Mouse (Mus musculus): ENCODE data around the gene Wnk1. TPM values are rescaled to one million over a fixed set of nuclear protein-coding genes. Genes with fewer than 3 reads are reported as not detected.

The Wnk1 gene
- total and polyA plus RNA-seq, 3 experiments, result 31.6 to 735 (median 104) TPM

DNA sequence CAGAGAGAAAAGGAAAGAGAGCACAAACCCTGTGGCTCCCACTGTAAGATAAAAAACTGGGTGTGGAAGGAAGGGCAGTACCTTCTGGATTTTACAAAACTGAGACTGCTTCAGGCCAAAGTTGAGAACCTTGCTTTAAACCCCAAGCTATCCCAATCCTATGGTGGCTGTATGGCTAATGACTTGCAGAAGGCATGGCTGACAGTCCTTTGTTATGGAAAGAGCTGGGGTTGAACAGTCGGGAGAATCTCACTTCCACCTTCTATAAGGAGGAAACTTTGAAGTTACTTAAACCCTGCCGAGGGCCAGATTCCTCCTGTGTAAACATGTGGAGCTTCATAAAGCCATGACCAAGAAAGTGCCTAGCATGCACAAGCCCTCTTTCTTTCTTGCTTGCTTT lies 26.2 kb upstream of the Wnk1 start:
- no peak overlapping the region for H3K4me3 ChIP-seq (ENCODE audit: control insufficient read depth in 1 of 2, insufficient read depth in 1 of 2, low read depth in 2 of 2, low read length in 2 of 2)
- no peaks in the 10 kb centered on the region for H3K27me3 ChIP-seq (ENCODE audit: control insufficient read depth in 1 of 2, insufficient read depth in 2 of 2, low read length in 2 of 2)
- no peaks in the 10 kb centered on the region for H3K9me3 ChIP-seq (replicated peaks; ENCODE audit: insufficient read depth, low read length)
- peaks cover 0 to 6% of the 10 kb centered on the region in 2 experiments; a peak in 2 of 4 replicates for H3K36me3 ChIP-seq (ENCODE audit: control insufficient read depth in 1 of 2, insufficient read depth in 2 of 2, low read length in 2 of 2)
- H3K4me1 ChIP-seq (ENCODE audit: control insufficient read depth in 1 of 2, insufficient read depth in 2 of 2, low read length in 2 of 2), result peaks cover 0 to 9% of the 10 kb centered on the region in 2 experiments; a peak in 2 of 4 replicates
- no peak for TF ChIP-seq CHD2 (IDR thresholded peaks at IDR 0.05; ENCODE audit: low read length)
- TF ChIP-seq SMC3 (IDR thresholded peaks at IDR 0.05; ENCODE audit: low read depth, low read length), result no peak
- TF ChIP-seq RAD21 (IDR thresholded peaks at IDR 0.05; ENCODE audit: low read depth, low read length), result no peak
- no peak for TF ChIP-seq ZMIZ1 (IDR thresholded peaks at IDR 0.05; ENCODE audit: low read depth, low read length)
- TF ChIP-seq NRF1 (IDR thresholded peaks at IDR 0.05; ENCODE audit: insufficient read depth, low read depth, low read length, poor library complexity, severe bottlenecking), result no peak
- TF ChIP-seq RCOR1 (IDR thresholded peaks at IDR 0.05; ENCODE audit: low read depth, low read length), result no peak
- TF ChIP-seq UBTF (IDR thresholded peaks at IDR 0.05; ENCODE audit: borderline replicate concordance, insufficient read depth, low read depth, low read length), result no peak
- no peak for TF ChIP-seq MXI1 (IDR thresholded peaks at IDR 0.05; ENCODE audit: low read depth, low read length)
- H3K79me2 ChIP-seq (ENCODE audit: control insufficient read depth, insufficient read depth, low read length, poor library complexity), result no peaks in the 10 kb centered on the region
- no peak overlapping the region for H3K9ac ChIP-seq (ENCODE audit: control insufficient read depth, low read depth, low read length, poor library complexity, severe bottlenecking)
- DNase-seq (ENCODE audit: low read depth, low spot score), result no peak
- no peak overlapping the region for H3K27ac ChIP-seq (ENCODE audit: control insufficient read depth, low read depth, low read length)

DNA sequence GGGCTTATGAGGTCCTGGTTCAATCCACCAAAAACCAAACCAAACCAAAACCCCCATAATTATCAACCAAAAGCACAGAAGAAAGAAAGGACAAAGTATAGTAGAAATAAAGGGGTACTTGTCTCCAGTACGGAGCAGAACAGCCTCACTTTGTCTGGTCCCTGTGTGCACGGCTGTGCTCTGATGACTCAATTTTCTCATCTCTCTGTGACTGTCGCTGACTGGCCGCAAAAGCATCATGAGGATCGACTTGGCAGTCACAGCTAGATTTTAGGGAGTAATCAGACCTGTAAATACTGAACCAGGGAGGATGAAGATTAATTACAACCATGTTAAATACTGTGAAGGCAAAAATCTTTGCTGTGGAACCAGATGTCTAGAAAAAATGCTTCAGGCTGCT lies 24.5 kb upstream of the Wnk1 start:
- Histone ChIP-seq H3K9me3 (replicated peaks; ENCODE audit: insufficient read depth, low read length) (no peaks in the 10 kb centered on the region), H3K4me1 (ENCODE audit: control insufficient read depth in 1 of 2, insufficient read depth in 2 of 2, low read length in 2 of 2) (peaks cover 0 to 9% of the 10 kb centered on the region in 2 experiments; a peak in 2 of 4 replicates), H3K4me3 (ENCODE audit: control insufficient read depth in 1 of 2, insufficient read depth in 1 of 2, low read depth in 2 of 2, low read length in 2 of 2) (no peak overlapping the region), H3K36me3 (ENCODE audit: control insufficient read depth in 1 of 2, insufficient read depth in 2 of 2, low read length in 2 of 2) (peaks cover 0 to 6% of the 10 kb centered on the region in 2 experiments; a peak in 2 of 4 replicates), H3K27ac (ENCODE audit: control insufficient read depth, low read depth, low read length) (no peak overlapping the region), H3K79me2 (ENCODE audit: control insufficient read depth, insufficient read depth, low read length, poor library complexity) (no peaks in the 10 kb centered on the region), H3K9ac (ENCODE audit: control insufficient read depth, low read depth, low read length, poor library complexity, severe bottlenecking) (no peak overlapping the region), H3K27me3 (ENCODE audit: control insufficient read depth in 1 of 2, insufficient read depth in 2 of 2, low read length in 2 of 2) (no peaks in the 10 kb centered on the region)
- no peak for DNase-seq (ENCODE audit: low read depth, low spot score)
- no peak for TF ChIP-seq CTCF (IDR thresholded peaks at IDR 0.05 in 2 of 3, conservative IDR thresholded peaks at IDR 0.05 in 1 of 3; ENCODE audit: control insufficient read depth in 1 of 3, insufficient read depth in 1 of 3, low read depth in 2 of 3, low read length in 3 of 3, poor library complexity in 1 of 3, severe bottlenecking in 1 of 3)
- no peak for TF ChIP-seq UBTF (IDR thresholded peaks at IDR 0.05; ENCODE audit: borderline replicate concordance, insufficient read depth, low read depth, low read length)
- no peak for TF ChIP-seq ZMIZ1 (IDR thresholded peaks at IDR 0.05; ENCODE audit: low read depth, low read length)
- no peak for TF ChIP-seq E2F4 (IDR thresholded peaks at IDR 0.05; ENCODE audit: borderline replicate concordance, low read depth, low read length)
- no peak for TF ChIP-seq ELF1 (IDR thresholded peaks at IDR 0.05; ENCODE audit: low read depth, low read length)
- TF ChIP-seq TBP (IDR thresholded peaks at IDR 0.05; ENCODE audit: low read depth, low read length), result no peak
- TF ChIP-seq MXI1 (IDR thresholded peaks at IDR 0.05; ENCODE audit: low read depth, low read length), result no peak
- TF ChIP-seq NELFE (IDR thresholded peaks at IDR 0.05; ENCODE audit: low read depth, low read length), result no peak
- TF ChIP-seq POLR2AphosphoS2 (IDR thresholded peaks at IDR 0.05; ENCODE audit: low read length), result no peak
- TF ChIP-seq ZC3H11A (IDR thresholded peaks at IDR 0.05; ENCODE audit: low read depth, low read length), result no peak
- no peak for TF ChIP-seq MEF2A (IDR thresholded peaks at IDR 0.05; ENCODE audit: extremely low read depth, insufficient replicate concordance, low read depth, low read length, poor library complexity, severe bottlenecking)
- TF ChIP-seq CHD2 (IDR thresholded peaks at IDR 0.05; ENCODE audit: low read length), result no peak
- TF ChIP-seq MAZ (IDR thresholded peaks at IDR 0.05; ENCODE audit: low read depth, low read length), result no peak
- TF ChIP-seq ZKSCAN1 (IDR thresholded peaks at IDR 0.05; ENCODE audit: low read depth, low read length), result no peak
- no peak for TF ChIP-seq SIN3A (IDR thresholded peaks at IDR 0.05; ENCODE audit: low read length)
